Mouse (Mus musculus) heart, postnatal 0 days (tissue): ENCODE results near the gene Capzb.

ENCODE experiments used
- CTCF ChIP-seq: IDR thresholded peaks from 2 replicates; pipeline ENCODE4 v1.5.1; 2016; ENCODE audit warnings: antibody characterized with exemption, control low read depth, low read depth
- EP300 ChIP-seq: IDR thresholded peaks from 2 replicates; pipeline ENCODE4 v1.6.1; 2016; ENCODE audit warnings: antibody characterized with exemption, low read depth

GRCm38 (mm10) chr4:139245534-139245933 lies 52.8 kb downstream of the Capzb start:
- TF ChIP-seq CTCF (no peak), EP300 (no peak)
